Mouse (Mus musculus): ENCODE results near the gene Myo3b.

DNA sequence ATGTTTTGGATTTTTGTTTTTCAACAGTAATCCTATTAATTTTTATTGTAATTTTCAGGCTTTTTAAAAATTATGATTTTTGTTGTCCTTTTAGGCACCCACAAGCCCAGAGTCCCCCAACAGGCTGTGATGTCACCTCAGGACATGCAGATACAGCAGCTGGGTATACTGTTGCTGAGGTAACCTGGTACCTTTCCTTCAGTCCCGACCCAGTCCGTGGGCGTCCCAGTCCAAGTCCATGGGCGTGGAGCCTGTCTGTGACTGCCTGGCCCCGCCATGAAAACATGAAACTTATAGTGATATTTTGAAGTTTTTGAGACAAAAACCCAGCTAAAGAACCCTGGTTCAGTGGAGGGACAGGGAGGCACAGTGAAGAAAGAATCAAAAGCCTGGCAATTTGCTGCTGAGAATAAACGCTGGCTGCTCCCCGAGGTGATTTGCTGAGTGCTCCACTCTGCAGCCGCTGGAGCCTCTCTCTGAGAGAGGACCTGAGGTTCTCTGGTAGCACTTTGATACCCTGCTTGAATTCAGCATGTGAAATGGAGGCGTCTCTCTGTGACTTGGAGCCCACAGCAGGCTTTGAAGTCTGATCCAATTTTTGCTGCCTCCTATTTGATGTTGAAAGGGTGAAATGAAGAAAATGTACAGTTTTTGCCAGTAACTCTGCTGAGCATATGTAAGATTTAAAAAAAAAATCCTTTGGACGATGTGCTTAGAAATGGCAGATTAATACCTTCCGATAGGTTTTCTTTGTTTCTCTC is 310.0 kb downstream of the Myo3b start:
- no peak for TF ChIP-seq GATA1 (IDR thresholded peaks at IDR 0.05; ENCODE audit: borderline replicate concordance, low read length)
- no peak for TF ChIP-seq FLI1 (IDR thresholded peaks at IDR 0.05; ENCODE audit: low read length)

Data from megakaryocyte, embryonic 14.5 days (primary cell).